Mouse (Mus musculus): ENCODE measurements around the gene Olfr1406. TPM values are rescaled to one million over a fixed set of nuclear protein-coding genes. Genes with fewer than 3 reads are reported as not detected.

The Olfr1406 gene
- total and polyA plus RNA-seq, 3 experiments, result not detected

DNA sequence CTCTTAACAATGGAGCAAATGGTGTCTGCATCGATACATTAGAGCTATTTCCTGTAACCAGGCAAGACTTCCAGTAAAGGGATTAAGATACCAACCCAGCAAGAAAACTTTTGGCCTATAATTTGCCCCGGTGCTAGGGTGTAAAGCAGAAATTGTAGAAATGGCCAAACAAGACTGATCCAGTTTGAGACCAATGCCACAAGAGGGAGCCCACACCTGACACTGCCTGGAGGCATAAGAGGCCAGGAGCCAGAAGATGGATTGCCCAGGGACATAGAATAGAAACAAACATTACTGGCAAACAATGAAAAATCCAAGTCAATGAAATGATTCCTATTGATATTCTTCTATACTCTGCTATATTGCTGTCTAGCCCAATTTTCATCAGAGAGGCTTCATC, 5.9 kb upstream of the Olfr1406 start:
- Histone ChIP-seq H3K36me3 (replicated peaks) (no peaks in the 10 kb centered on the region), H3K27me3 (ENCODE audit: insufficient read depth, low read length) (no peaks in the 10 kb centered on the region), H3K4me3 (ENCODE audit: low read depth, low read length) (no peak overlapping the region), H3K4me1 (ENCODE audit: insufficient read depth, low read depth, low read length) (no peaks in the 10 kb centered on the region), H3K9me3 (replicated peaks) (0 out of 2 replicates have a peak, but pooled peaks cover 2% of the 10 kb centered on the region)
- no peak for TF ChIP-seq GATA2 (IDR thresholded peaks at IDR 0.05; ENCODE audit: borderline replicate concordance, low read depth, low read length)
- no peak for TF ChIP-seq POLR2AphosphoS5 (IDR thresholded peaks at IDR 0.05; ENCODE audit: insufficient replicate concordance, low read depth, low read length)
- DNase-seq (ENCODE audit: low spot score), result no peak
- no peak; the same call in 1 of the 2 replicates for ATAC-seq (ENCODE audit: extremely low read depth, insufficient number of reproducible peaks, low FRiP score, poor library complexity, severe bottlenecking)

DNA sequence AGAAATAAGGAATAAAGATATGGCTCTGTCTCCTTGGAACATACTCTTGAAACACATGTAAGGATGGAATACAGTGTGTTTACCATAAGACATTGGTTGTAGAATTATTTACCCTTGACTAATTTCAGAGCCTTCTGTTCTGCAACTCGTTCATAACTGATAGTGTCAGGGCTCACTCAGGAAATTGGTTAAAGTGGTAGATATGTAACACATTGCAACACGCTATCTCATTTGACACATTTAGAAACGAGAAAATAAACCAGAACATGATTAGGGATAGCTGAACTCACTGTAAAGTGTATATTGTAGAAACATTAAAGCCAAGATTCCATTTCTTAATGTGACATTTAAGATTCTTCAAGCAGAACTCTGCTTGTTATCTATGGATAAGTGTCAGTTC, 1.6 kb upstream of the Olfr1406 start:
- H3K9me3 ChIP-seq (replicated peaks), result 0 out of 2 replicates have a peak, but pooled peaks cover 2% of the 10 kb centered on the region
- DNase-seq (ENCODE audit: low spot score) (peak; percentile 2), ATAC-seq (ENCODE audit: extremely low read depth, insufficient number of reproducible peaks, low FRiP score, poor library complexity, severe bottlenecking) (peak; percentile 65)
- no peak overlapping the region for H3K4me3 ChIP-seq (ENCODE audit: low read depth, low read length)
- H3K4me1 ChIP-seq (ENCODE audit: insufficient read depth, low read depth, low read length), result no peaks in the 10 kb centered on the region
- no peaks in the 10 kb centered on the region for H3K36me3 ChIP-seq (replicated peaks)
- H3K27me3 ChIP-seq (ENCODE audit: insufficient read depth, low read length), result no peaks in the 10 kb centered on the region
- TF ChIP-seq TAL1 (conservative IDR thresholded peaks at IDR 0.05; ENCODE audit: low read depth, low read length) (no peak), GATA2 (IDR thresholded peaks at IDR 0.05; ENCODE audit: borderline replicate concordance, low read depth, low read length) (no peak), GATA1 (IDR thresholded peaks at IDR 0.05; ENCODE audit: borderline replicate concordance, low read length) (no peak), POLR2AphosphoS5 (IDR thresholded peaks at IDR 0.05; ENCODE audit: insufficient replicate concordance, low read depth, low read length) (no peak), CTCF (IDR thresholded peaks at IDR 0.05; ENCODE audit: low read depth, low read length) (no peak)

DNA sequence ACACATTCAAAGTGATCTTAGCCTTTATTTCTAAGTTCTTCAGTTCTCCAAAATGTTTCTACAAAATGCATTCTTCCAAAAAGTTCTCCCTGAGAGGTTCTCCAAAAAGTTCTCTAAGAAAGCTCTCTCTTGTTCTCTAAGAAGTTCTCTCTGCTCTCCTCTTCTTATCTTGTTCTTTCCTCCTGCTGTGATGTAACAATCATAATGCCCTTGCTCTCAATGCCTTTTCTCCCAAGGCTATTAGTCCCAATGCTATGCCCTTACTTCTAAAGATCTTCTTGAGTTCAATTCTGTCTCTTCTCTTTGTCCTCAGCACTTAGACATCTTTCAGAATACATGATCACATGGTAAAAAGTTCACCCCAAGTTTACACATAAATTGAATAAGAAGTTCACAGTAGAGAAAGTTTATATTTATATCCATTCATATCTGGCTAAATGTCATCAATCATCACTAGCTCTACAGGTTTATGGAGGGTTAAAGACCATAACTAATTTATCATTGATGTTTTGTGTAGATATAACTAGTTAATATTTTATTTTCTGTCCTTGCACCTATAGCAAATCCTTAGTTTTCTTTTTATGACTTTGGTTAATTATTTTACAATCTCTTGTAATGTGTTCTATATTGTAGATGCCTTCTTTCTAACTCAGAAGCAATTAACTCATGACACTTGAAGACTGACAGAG, 16.1 kb downstream of the Olfr1406 start:
- Histone ChIP-seq H3K9me3 (replicated peaks) (no peaks in the 10 kb centered on the region), H3K36me3 (replicated peaks) (no peaks in the 10 kb centered on the region), H3K4me1 (ENCODE audit: insufficient read depth, low read depth, low read length) (no peaks in the 10 kb centered on the region), H3K27me3 (ENCODE audit: insufficient read depth, low read length) (no peaks in the 10 kb centered on the region), H3K4me3 (ENCODE audit: low read depth, low read length) (no peak overlapping the region)
- TF ChIP-seq GATA1 (IDR thresholded peaks at IDR 0.05; ENCODE audit: borderline replicate concordance, low read length) (no peak), GATA2 (IDR thresholded peaks at IDR 0.05; ENCODE audit: borderline replicate concordance, low read depth, low read length) (no peak), CTCF (IDR thresholded peaks at IDR 0.05; ENCODE audit: low read depth, low read length) (no peak), TAL1 (conservative IDR thresholded peaks at IDR 0.05; ENCODE audit: low read depth, low read length) (no peak), POLR2AphosphoS5 (IDR thresholded peaks at IDR 0.05; ENCODE audit: insufficient replicate concordance, low read depth, low read length) (no peak)
- DNase-seq (ENCODE audit: low spot score) (no peak), ATAC-seq (ENCODE audit: extremely low read depth, insufficient number of reproducible peaks, low FRiP score, poor library complexity, severe bottlenecking) (no peak)

DNA sequence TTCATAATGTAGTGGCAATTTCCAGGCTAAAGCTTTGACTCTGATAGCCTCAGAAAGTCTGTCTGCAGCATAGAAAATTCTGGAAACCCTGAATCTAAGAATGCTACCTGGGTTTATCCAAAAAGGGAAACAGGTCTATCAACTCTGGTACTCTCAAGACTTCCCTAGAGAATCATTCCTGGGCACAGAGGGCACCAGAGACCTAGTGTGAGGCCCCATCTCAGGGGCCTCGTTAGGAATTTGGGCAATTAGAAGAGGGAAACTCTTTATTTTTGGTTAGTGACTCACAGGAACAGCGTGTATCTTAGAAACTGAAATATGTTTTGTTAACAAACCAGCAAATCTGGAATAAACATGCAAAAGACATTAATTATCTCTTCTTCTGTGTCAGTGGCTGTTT, 53.2 kb downstream of the Olfr1406 start, which contains the start of gene Olfr1408:
TSS of gene Olfr1408 (minus strand) at position 101 of the 400 bp plus-strand sequence.
- TF ChIP-seq POLR2AphosphoS5 (IDR thresholded peaks at IDR 0.05; ENCODE audit: insufficient replicate concordance, low read depth, low read length) (no peak), CTCF (IDR thresholded peaks at IDR 0.05; ENCODE audit: low read depth, low read length) (no peak), GATA1 (IDR thresholded peaks at IDR 0.05; ENCODE audit: borderline replicate concordance, low read length) (no peak), TAL1 (conservative IDR thresholded peaks at IDR 0.05; ENCODE audit: low read depth, low read length) (no peak), GATA2 (IDR thresholded peaks at IDR 0.05; ENCODE audit: borderline replicate concordance, low read depth, low read length) (no peak)
- H3K4me3 ChIP-seq (ENCODE audit: low read depth, low read length), result no peak within 1 kb of the TSS
- no peaks in the 10 kb centered on the region for H3K4me1 ChIP-seq (ENCODE audit: insufficient read depth, low read depth, low read length)
- H3K9me3 ChIP-seq (replicated peaks), result no peaks in the 10 kb centered on the region
- DNase-seq (ENCODE audit: low spot score), result no peak
- H3K27me3 ChIP-seq (ENCODE audit: insufficient read depth, low read length), result no peaks in the 10 kb centered on the region
- ATAC-seq (ENCODE audit: extremely low read depth, insufficient number of reproducible peaks, low FRiP score, poor library complexity, severe bottlenecking), result no peak
- H3K36me3 ChIP-seq (replicated peaks), result no peaks in the 10 kb centered on the region

Other genes starting within 250 kb of the Olfr1406 start
- gene Olfr16, start 240.2 kb downstream of the Olfr1406 start, total RNA-seq (2014; fragmentation: Nextera tagmentation), result not detected in 2 replicates
- 0.05 and 0.12 TPM in 2 replicates for gene Olfr16, start 240.2 kb downstream of the Olfr1406 start, total RNA-seq (2017)
- gene Olfr16, start 240.2 kb downstream of the Olfr1406 start, polyA plus RNA-seq (2012), result not detected in 2 replicates
- gene Olfr1408, start 53.3 kb downstream of the Olfr1406 start, total RNA-seq (2014; fragmentation: Nextera tagmentation), result not detected in 2 replicates
- gene Olfr1408, start 53.3 kb downstream of the Olfr1406 start, total RNA-seq (2017), result 0.55 TPM in 1 of 2 replicates, not detected in the other
- not detected in 2 replicates for gene Olfr1408, start 53.3 kb downstream of the Olfr1406 start, polyA plus RNA-seq (2012)
- not detected in 2 replicates for gene Olfr218, start 7.2 kb upstream of the Olfr1406 start, total RNA-seq (2014; fragmentation: Nextera tagmentation)
- 0.11 and 0.12 TPM in 2 replicates for gene Olfr218, start 7.2 kb upstream of the Olfr1406 start, total RNA-seq (2017)
- not detected in 2 replicates for gene Olfr218, start 7.2 kb upstream of the Olfr1406 start, polyA plus RNA-seq (2012)
- gene Olfr1404, start 21.8 kb upstream of the Olfr1406 start, total RNA-seq (2014; fragmentation: Nextera tagmentation), result not detected in 2 replicates
- 0.16 TPM in 1 of 2 replicates, not detected in the other for gene Olfr1404, start 21.8 kb upstream of the Olfr1406 start, total RNA-seq (2017)
- not detected in 2 replicates for gene Olfr1404, start 21.8 kb upstream of the Olfr1406 start, polyA plus RNA-seq (2012)
- gene Fcer1a, start 36.6 kb upstream of the Olfr1406 start, total RNA-seq (2014; fragmentation: Nextera tagmentation), result not detected in 2 replicates
- 0.23 TPM in 1 of 2 replicates, not detected in the other for gene Fcer1a, start 36.6 kb upstream of the Olfr1406 start, total RNA-seq (2017)
- not detected in 2 replicates for gene Fcer1a, start 36.6 kb upstream of the Olfr1406 start, polyA plus RNA-seq (2012)
- gene Olfr418, start 75.4 kb upstream of the Olfr1406 start, total RNA-seq (2014; fragmentation: Nextera tagmentation), result not detected in 2 replicates
- gene Olfr418, start 75.4 kb upstream of the Olfr1406 start, total RNA-seq (2017), result 0.17 and 0.38 TPM in 2 replicates
- gene Olfr418, start 75.4 kb upstream of the Olfr1406 start, polyA plus RNA-seq (2012), result not detected in 2 replicates
- not detected in 2 replicates for gene Mptx2, start 87.1 kb upstream of the Olfr1406 start, total RNA-seq (2014; fragmentation: Nextera tagmentation)
- gene Mptx2, start 87.1 kb upstream of the Olfr1406 start, total RNA-seq (2017), result not detected in 2 replicates
- gene Mptx2, start 87.1 kb upstream of the Olfr1406 start, polyA plus RNA-seq (2012), result not detected in 2 replicates
- not detected in 2 replicates for gene Ackr1, start 143.1 kb upstream of the Olfr1406 start, total RNA-seq (2014; fragmentation: Nextera tagmentation)
- gene Ackr1, start 143.1 kb upstream of the Olfr1406 start, total RNA-seq (2017), result not detected in 2 replicates
- not detected in 2 replicates for gene Ackr1, start 143.1 kb upstream of the Olfr1406 start, polyA plus RNA-seq (2012)
- gene Aim2, start 160.2 kb upstream of the Olfr1406 start, total RNA-seq (2014; fragmentation: Nextera tagmentation), result 8.1 TPM in 1 of 2 replicates, not detected in the other
- not detected in 2 replicates for gene Aim2, start 160.2 kb upstream of the Olfr1406 start, total RNA-seq (2017)
- not detected in 2 replicates for gene Aim2, start 160.2 kb upstream of the Olfr1406 start, polyA plus RNA-seq (2012)
- not detected in 2 replicates for gene Cadm3, start 177.1 kb upstream of the Olfr1406 start, total RNA-seq (2014; fragmentation: Nextera tagmentation)
- 0.44 TPM in 1 of 2 replicates, not detected in the other for gene Cadm3, start 177.1 kb upstream of the Olfr1406 start, total RNA-seq (2017)
- gene Cadm3, start 177.1 kb upstream of the Olfr1406 start, polyA plus RNA-seq (2012), result not detected in 2 replicates

All from G1E (cell line).